Mouse (Mus musculus): ENCODE results near the gene Hapln1. TPM values are rescaled to one million over a fixed set of nuclear protein-coding genes. Genes with fewer than 3 reads are reported as not detected.

The Hapln1 gene
- total RNA-seq, 4 experiments from 2014 or later, result 26.1 to 34.6 (median 33.0) TPM

DNA sequence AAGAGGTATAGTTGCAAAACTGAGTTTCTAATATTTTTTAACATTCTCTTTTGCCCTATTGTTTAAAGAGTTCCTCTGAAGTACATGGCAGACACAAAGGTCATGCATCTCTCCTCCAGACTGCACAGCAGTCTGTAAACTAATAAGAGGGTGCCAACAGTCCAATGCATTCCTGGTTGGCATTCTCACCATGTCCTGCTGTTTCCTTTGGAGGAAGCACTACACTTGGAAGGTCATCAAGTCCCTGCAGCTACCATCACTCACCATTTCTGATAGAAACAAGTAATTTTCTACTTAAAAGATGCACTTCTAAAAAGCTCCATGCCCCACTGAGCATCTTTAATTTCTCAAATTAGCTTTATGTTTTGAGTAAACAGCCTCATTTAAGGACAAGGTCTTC lies 57.8 kb downstream of the Hapln1 start:
- DNase-seq (ENCODE audit: low spot score in 2 of 2), result peak in 1 of 2 experiments; percentile 6

DNA sequence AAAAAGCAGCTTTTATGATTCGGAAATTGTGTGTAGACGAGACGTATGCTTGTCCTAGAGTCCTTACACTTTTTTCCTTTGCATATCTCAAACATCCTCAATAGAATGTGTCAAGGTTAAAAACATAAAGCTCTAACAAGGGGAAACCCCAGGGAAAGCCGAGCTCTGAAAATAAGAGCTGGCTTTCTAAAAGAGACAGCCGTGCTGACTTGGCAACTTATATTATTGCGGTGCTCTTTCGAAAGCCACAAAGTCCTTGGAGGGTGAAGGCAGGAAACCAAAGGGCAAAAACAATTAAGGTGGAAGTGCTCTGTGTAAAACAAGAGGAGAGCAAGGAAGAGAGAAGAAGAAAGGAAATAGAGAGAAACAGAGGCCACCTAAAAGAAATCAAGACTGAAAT lies 60.9 kb downstream of the Hapln1 start:
- DNase-seq (ENCODE audit: low spot score in 2 of 2), result no peak

DNA sequence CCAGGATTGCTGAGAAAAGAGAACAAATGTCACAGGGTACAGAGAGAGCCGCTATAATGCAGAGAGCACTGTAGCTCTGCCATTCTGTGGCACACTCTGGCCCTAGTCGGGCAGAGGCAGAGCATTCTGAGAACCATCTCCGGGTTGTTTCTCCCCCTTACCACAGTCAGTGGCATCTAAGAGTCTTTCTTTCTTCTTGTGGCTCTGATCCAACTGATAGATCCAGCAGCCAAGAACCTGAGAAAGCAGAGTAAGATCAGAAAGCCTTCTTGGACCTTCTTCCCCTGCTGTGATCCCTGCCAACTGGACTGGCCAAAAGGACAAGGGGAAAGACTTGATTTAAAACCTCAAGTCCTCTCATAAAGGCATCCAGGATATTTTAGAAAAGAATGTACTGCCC lies 63.7 kb downstream of the Hapln1 start:
- DNase-seq (ENCODE audit: low spot score in 2 of 2), result peak in 1 of 2 experiments; percentile 21

DNA sequence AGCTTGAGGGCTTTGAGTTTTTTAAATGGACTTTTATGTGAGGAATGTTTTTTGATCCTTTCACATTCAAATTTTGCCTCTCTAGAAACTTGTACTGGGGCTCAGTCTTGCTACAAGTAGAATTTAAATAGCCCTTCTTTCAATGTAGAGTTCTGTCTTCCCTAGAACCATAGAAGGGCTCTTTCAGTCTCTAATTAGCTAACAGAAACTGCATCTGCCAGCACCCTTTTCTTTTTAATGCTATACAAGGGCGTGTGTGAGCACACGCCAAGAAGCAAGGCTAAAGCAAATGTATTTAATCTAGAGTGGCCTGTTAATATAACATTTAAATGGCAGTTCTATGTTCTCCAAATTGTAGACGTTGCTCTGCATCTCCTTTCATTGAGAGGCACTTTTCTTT lies 67.8 kb downstream of the Hapln1 start:
- no peak for DNase-seq (ENCODE audit: low spot score in 2 of 2)

DNA sequence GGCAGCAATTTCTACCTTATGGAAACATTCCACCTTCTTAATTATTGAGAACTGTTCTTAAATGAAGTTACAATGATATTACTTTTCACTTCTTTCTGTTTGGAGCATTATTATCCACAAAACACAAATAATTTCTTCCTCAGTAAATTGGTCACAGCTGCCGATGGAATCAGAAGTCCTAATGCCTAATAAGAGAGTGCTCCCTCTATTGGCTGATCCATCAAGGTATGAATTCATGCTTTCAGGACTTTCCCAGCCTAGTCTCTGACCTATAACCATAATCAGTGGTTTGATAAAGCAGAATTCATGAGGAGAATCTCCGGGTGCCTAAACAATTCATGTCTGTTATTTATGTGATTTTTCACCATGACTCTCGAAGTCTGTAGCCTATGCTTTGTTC lies 79.5 kb downstream of the Hapln1 start:
- no peak for DNase-seq (ENCODE audit: low spot score in 2 of 2)

DNA sequence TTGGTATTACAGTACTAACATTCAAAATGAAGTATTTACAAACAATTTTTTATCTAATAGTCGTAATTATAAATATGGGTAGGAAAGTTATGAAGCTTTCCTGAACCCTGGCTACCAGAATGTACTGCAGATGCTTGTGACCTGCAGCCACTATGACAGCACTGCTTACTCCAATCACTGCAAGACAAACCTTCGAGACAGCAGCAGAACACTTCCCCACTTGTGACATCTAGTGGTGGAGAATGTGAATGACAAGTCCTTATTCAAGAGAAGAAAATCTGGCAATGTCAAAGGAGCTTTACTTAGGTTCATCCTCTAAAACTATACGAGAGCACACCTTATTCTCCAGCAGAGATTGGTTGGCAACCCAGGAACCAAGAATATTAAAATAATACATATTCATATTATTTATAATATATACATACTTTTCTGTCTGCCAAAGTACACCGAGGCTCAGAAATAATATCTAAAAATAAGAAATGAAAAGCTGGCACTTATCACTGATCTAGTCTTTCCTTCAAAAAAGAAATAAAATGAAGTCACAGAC lies 94.6 kb downstream of the Hapln1 start:
- peak in 1 of 2 experiments; percentile 11 for DNase-seq (ENCODE audit: low spot score in 2 of 2)

DNA sequence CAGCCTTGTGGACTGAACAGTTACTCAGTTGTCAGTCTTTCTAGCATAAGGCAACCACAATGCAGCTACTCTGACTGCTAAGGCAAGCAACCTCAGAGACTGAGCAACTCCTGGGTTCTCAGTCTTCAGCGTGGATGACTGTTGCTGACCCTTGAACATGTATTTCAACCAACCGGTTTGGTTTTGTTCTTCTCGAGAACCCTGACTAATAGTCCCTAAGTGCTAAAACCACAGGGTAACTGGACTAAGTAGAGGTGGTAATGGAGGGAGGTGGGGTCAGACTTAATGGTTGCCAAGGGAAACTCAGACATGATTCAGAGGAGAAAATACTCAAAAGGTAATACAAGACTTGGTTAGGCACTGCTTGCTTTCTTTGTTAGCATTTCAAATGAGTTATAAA lies 97.4 kb downstream of the Hapln1 start:
- DNase-seq (ENCODE audit: low spot score in 2 of 2), result no peak

DNA sequence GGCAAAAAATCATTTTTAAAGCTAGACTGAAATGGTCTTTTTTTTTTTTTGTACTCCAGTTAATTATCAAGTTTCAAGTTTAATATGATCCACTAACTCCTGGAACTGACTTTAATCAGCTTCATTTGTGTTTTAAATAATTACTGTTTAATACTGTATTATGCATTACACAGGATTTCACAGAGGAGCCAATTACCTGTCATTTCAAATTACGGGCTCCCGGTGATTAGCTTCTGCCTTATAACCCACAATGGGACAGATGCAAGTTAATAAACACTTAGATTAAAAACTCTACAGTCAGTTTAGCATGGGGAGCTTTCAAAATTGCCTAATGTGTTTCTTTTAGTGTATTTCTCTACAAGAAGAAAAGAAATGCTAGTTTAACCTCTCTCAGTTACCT lies 106.0 kb downstream of the Hapln1 start:
- no peak for DNase-seq (ENCODE audit: low spot score in 2 of 2)

DNA sequence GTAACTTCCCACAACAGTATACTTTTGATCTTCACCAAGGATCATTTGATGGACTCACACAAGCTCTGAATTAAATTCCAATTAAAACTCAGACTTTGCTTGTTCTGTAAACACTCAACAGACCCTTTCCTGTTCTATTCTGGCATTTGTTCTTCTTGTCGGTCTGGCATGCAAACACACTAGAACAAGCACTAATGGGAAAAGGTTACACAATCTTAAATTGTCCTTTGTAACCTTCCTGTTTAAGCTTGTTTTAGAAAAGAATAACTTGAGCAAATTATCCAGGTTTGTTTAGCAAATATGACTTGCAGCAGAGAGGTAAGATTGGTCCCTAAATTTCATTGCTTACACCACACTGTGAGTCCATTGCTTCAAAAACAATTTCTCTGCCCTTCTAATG lies 113.2 kb downstream of the Hapln1 start:
- DNase-seq (ENCODE audit: low spot score in 2 of 2), result no peak

DNA sequence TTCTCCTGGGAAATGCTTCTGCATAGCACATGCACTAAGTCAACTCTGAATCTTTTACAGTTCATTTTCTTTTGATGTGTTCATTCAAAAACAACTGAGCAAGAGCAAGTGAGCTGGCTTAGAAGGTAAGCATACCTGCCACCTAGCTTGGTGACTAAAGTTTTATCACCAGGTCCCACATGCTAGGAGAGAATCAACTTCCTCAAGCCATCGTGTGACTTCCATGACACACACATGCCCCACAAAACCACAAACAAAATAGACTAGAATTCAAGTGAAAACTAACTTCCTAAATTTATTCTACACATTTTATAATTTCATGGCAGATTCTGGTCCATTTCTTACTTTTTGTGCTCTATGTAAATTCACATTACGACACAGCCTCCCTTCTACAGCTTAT lies 113.7 kb downstream of the Hapln1 start:
- DNase-seq (ENCODE audit: low spot score in 2 of 2), result no peak

DNA sequence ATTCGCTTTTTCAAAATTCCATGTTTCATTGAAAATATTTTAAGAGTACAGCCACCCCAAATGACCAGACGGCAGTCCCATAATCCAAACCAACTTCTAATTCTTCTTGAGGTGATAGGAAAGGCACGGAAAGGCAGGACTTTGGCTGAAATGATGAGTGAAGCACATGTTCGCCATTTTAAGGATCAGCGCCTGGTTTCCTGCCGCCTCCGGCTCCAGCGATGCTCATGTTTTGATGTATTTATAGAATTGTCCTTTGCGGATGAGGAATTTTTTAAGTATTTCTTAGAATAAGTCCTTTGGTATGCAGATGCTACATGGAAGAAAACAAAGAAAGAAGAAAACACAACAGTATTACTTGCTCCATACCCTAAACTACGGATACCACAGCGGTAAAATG lies 117.5 kb downstream of the Hapln1 start:
- DNase-seq (ENCODE audit: low spot score in 2 of 2), result no peak

Other genes starting within 250 kb of the Hapln1 start
- gene Vcan, start 202.7 kb downstream of the Hapln1 start, total RNA-seq (2022), result 10 to 100 TPM; 15.6 to 17.8 (median 16.7) TPM

Measured in layer of hippocampus, adult 8-10 months (tissue).